In genomic region chr10:76117966-76118365, GRCm38 (mm10) we compare ENCODE assay signal across 8 mouse cellular contexts. TPM values are rescaled to one million over a fixed set of nuclear protein-coding genes. Genes with fewer than 3 reads are reported as not detected.
DNase-seq lines count a peak whose midpoint lies in the region; ATAC-seq and TF ChIP-seq lines count a peak whose summit lies in the region.
"Had no signal": no experiment of that assay in that cellular context is flagged by ENCODE, and none has a peak within 500 bp of the region (broad histone marks: within the 10 kb centered on the region; RNA-seq: fewer than 3 reads in every experiment).

No protein-coding gene starts in this region.

- no peak for TF ChIP-seq POLR2A in bone marrow macrophage, adult 2 months (IDR thresholded peaks at IDR 0.05; ENCODE audit: borderline replicate concordance, low read depth, low read length)

- no peak overlapping the region for H3K27ac ChIP-seq in bone marrow macrophage, adult 2 months (ENCODE audit: insufficient read depth, low read depth, low read length)
- H3K27ac ChIP-seq: hindbrain, embryonic 15.5 days had no signal

- TF ChIP-seq CTCF in bone marrow macrophage, adult 2 months (IDR thresholded peaks at IDR 0.05; ENCODE audit: low read depth, low read length) = peak; percentile 77

- no peak overlapping the region for H3K4me3 ChIP-seq in bone marrow macrophage, adult 2 months (ENCODE audit: insufficient read depth, low read length)
- H3K4me3 ChIP-seq: hindbrain, embryonic 15.5 days had no signal

- no peaks in the 10 kb centered on the region for H3K4me1 ChIP-seq in bone marrow macrophage, adult 2 months (ENCODE audit: control insufficient read depth, insufficient read depth, low read length)
- H3K4me1 ChIP-seq: hindbrain, embryonic 15.5 days had no signal

- DNase-seq in A20 (ENCODE audit: low read depth, low spot score) = peak; percentile 73
- DNase-seq in kidney, postnatal 10 days = peak; percentile 75
- DNase-seq in lung, postnatal 14 days = peak; percentile 74
- peak; percentile 29 to 30 for DNase-seq in spleen, postnatal 36 days (ENCODE audit: low spot score in 2 of 2)

- peak; percentile 66 for ATAC-seq in CD4-positive, CD25-positive, alpha-beta regulatory T cell, adult 4 months
- peak; percentile 85 for ATAC-seq in erythroblast, adult 5-6 weeks (replicated peaks; ENCODE audit: low FRiP score, poor library complexity, severe bottlenecking)

RNA-seq across cellular contexts. Expression of gene Slc5a4b, which starts 7.2 kb away (rescaled TPM):
- under 1 TPM in 1 of 2 experiments, not detected in 1; 0.09 TPM for polyA plus RNA-seq in CD4-positive, CD25-positive, alpha-beta regulatory T cell, adult 4 months (2017; shearing (Covaris generic))
- not detected in 2 replicates for polyA plus RNA-seq in bone marrow macrophage, adult 2 months (2012; ENCODE audit: insufficient read depth, insufficient read length, missing spikeins)
- not detected in 2 replicates for total RNA-seq in erythroblast, adult 5-6 weeks (2015; ENCODE audit: low replicate concordance)
- 0.51 TPM in 1 of 2 replicates, not detected in the other for total RNA-seq in erythroblast, adult 5-6 weeks (2017; ENCODE audit: low replicate concordance)
- polyA plus RNA-seq: hindbrain, embryonic 15.5 days had no signal

RNA-seq across cellular contexts. Expression of gene Slc5a4a, which starts 29.3 kb away (rescaled TPM):
- not detected for polyA plus RNA-seq in CD4-positive, CD25-positive, alpha-beta regulatory T cell, adult 4 months (2017; shearing (Covaris generic))
- not detected in 2 replicates for polyA plus RNA-seq in bone marrow macrophage, adult 2 months (2012; ENCODE audit: insufficient read depth, insufficient read length, missing spikeins)
- not detected in 2 replicates for total RNA-seq in erythroblast, adult 5-6 weeks (2015; ENCODE audit: low replicate concordance)
- total RNA-seq in erythroblast, adult 5-6 weeks (2017; ENCODE audit: low replicate concordance) = not detected in 2 replicates
